ENCODE assay signal across 17 mouse cellular contexts in genomic region chr5:89259804-89260492, GRCm38 (mm10).
DNase-seq lines count a peak whose midpoint lies in the region; ATAC-seq lines count a peak whose summit lies in the region.
"Had no signal": no experiment of that assay in that cellular context is flagged by ENCODE, and none has a peak within 500 bp of the region (broad histone marks: within the 10 kb centered on the region; RNA-seq: fewer than 3 reads in every experiment).

No protein-coding gene starts in this region.

- H3K4me1 ChIP-seq in embryonic facial prominence, embryonic 14.5 days (ENCODE audit: control insufficient read depth, insufficient read depth, low read length): peaks cover 3% of the 10 kb centered on the region; the same call in 1 of the 2 replicates
- no peaks in the 10 kb centered on the region for H3K4me1 ChIP-seq in embryonic facial prominence, embryonic 10.5 days
- H3K4me1 ChIP-seq: intestine, embryonic 15.5 days had no signal

- ATAC-seq in embryonic facial prominence, embryonic 14.5 days (ENCODE audit: low read depth): no peak
- ATAC-seq: forebrain, postnatal 0 days; intestine, embryonic 15.5 days had no signal

- no peaks in the 10 kb centered on the region for H3K9me3 ChIP-seq in embryonic facial prominence, embryonic 14.5 days (ENCODE audit: control insufficient read depth, low read length)
- H3K9me3 ChIP-seq in embryonic facial prominence, embryonic 10.5 days: no peaks in the 10 kb centered on the region
- H3K9me3 ChIP-seq: heart, embryonic 13.5 days; intestine, embryonic 15.5 days had no signal

- H3K4me3 ChIP-seq in embryonic facial prominence, embryonic 14.5 days (ENCODE audit: low read depth, low read length): no peak overlapping the region
- H3K4me3 ChIP-seq in embryonic facial prominence, embryonic 10.5 days: no peak overlapping the region
- H3K4me3 ChIP-seq: gastrocnemius, adult 2 months; heart, embryonic 13.5 days; intestine, embryonic 15.5 days; layer of hippocampus, adult 2 months had no signal

- no peak overlapping the region for H3K9ac ChIP-seq in embryonic facial prominence, embryonic 14.5 days (ENCODE audit: low read depth, low read length)
- H3K9ac ChIP-seq: forebrain, postnatal 0 days; heart, embryonic 13.5 days; intestine, embryonic 15.5 days had no signal

- 87% methylated on average over 9 of the region's 9 CpGs for WGBS in embryonic facial prominence, embryonic 14.5 days
- 94% methylated on average over 9 of the region's 9 CpGs for WGBS in embryonic facial prominence, embryonic 10.5 days

- no peaks in the 10 kb centered on the region for H3K27me3 ChIP-seq in embryonic facial prominence, embryonic 14.5 days (replicated peaks; ENCODE audit: control insufficient read depth, insufficient read depth, low read length)
- no peaks in the 10 kb centered on the region for H3K27me3 ChIP-seq in embryonic facial prominence, embryonic 10.5 days (replicated peaks; ENCODE audit: low read depth, poor library complexity, severe bottlenecking)
- H3K27me3 ChIP-seq: heart, embryonic 13.5 days; intestine, embryonic 15.5 days had no signal

- peak; percentile 53 for DNase-seq in embryonic facial prominence, embryonic 14.5 days (ENCODE audit: low spot score)
- DNase-seq in embryonic facial prominence, embryonic 10.5 days (ENCODE audit: low spot score): no peak
- peak; percentile 32 for DNase-seq in kidney, postnatal 14 days
- no peak for DNase-seq in kidney, adult 18-20 months
- peak; percentile 19 for DNase-seq in NIH3T3 (ENCODE audit: low read depth)
- DNase-seq in mesoderm, embryonic 11.5 days (ENCODE audit: low read depth, low spot score): peak; percentile 54
- DNase-seq in T-cell, adult 2 months (ENCODE audit: low spot score): no peak
- no peak for DNase-seq in frontal cortex, adult 2 months (ENCODE audit: extremely low spot score in 1 of 2, low spot score in 1 of 2)
- DNase-seq: cerebellum, adult 9-10 months; forebrain, postnatal 0 days; gastrocnemius, adult 2 months; heart, postnatal 36 days; left cerebral cortex, postnatal 4 days; lung, adult 18-20 months had no signal

- no peak overlapping the region for H3K4me2 ChIP-seq in embryonic facial prominence, embryonic 14.5 days (ENCODE audit: low read depth, low read length)
- H3K4me2 ChIP-seq: heart, embryonic 13.5 days; intestine, embryonic 15.5 days had no signal

- H3K27ac ChIP-seq in embryonic facial prominence, embryonic 14.5 days (replicated peaks; ENCODE audit: low read depth, low read length): no peak overlapping the region
- H3K27ac ChIP-seq in embryonic facial prominence, embryonic 10.5 days (replicated peaks): no peak overlapping the region
- H3K27ac ChIP-seq: gastrocnemius, adult 2 months; heart, embryonic 13.5 days; intestine, embryonic 15.5 days; layer of hippocampus, adult 2 months had no signal

- no peaks in the 10 kb centered on the region for H3K36me3 ChIP-seq in embryonic facial prominence, embryonic 14.5 days (ENCODE audit: control insufficient read depth, insufficient read depth, low read length)
- no peaks in the 10 kb centered on the region for H3K36me3 ChIP-seq in embryonic facial prominence, embryonic 10.5 days (replicated peaks)
- H3K36me3 ChIP-seq: heart, embryonic 13.5 days; intestine, embryonic 15.5 days had no signal

Comparison
In these comparisons a context has a peak if more than half of its experiments do, and no peak if none do; other contexts are left out.
1. DNase-seq: peak in embryonic facial prominence, embryonic 14.5 days (single experiment), kidney, postnatal 14 days (single experiment), NIH3T3 (single experiment) and mesoderm, embryonic 11.5 days (single experiment); none in embryonic facial prominence, embryonic 10.5 days (single experiment), kidney, adult 18-20 months (single experiment), T-cell, adult 2 months (single experiment) and frontal cortex, adult 2 months (0 of 2).